9 mouse cellular contexts compared by ENCODE assay signal in genomic region chr12:24832438-24832837, GRCm38 (mm10). TPM values are rescaled to one million over a fixed set of nuclear protein-coding genes. Genes with fewer than 3 reads are reported as not detected.
A peak's percentile ranks its signal among the peaks of the same experiment; 100 is the strongest.
DNase-seq lines count a peak whose midpoint lies in the region; ATAC-seq and TF ChIP-seq lines count a peak whose summit lies in the region.
"Had no signal": no experiment of that assay in that cellular context is flagged by ENCODE, and none has a peak within 500 bp of the region (broad histone marks: within the 10 kb centered on the region; RNA-seq: fewer than 3 reads in every experiment).

No protein-coding gene starts in this region.

- H3K9me3 ChIP-seq in heart, embryonic 11.5 days (replicated peaks; ENCODE audit: control insufficient read depth, low read length) = no peaks in the 10 kb centered on the region
- H3K9me3 ChIP-seq in ES-E14 (ENCODE audit: control insufficient read depth, insufficient read depth, low read depth, low read length) = no peaks in the 10 kb centered on the region
- H3K9me3 ChIP-seq in forebrain, embryonic 16.5 days (ENCODE audit: control insufficient read depth, low read length) = no peaks in the 10 kb centered on the region
- no peaks in the 10 kb centered on the region for H3K9me3 ChIP-seq in liver, embryonic 15.5 days (replicated peaks)

- H3K4me2 ChIP-seq in heart, embryonic 11.5 days = peak overlapping the region; percentile 82
- H3K4me2 ChIP-seq in forebrain, embryonic 16.5 days (ENCODE audit: low read length) = peak overlapping the region; percentile 89
- peak overlapping the region; percentile 100 for H3K4me2 ChIP-seq in liver, embryonic 15.5 days

- peak overlapping the region; percentile 85 for H3K9ac ChIP-seq in heart, embryonic 11.5 days (ENCODE audit: low read depth, low read length)
- H3K9ac ChIP-seq in ES-E14 (ENCODE audit: insufficient read depth, low read depth, low read length, poor library complexity, severe bottlenecking) = peak overlapping the region; percentile 80; the same call in 1 of the 2 replicates
- H3K9ac ChIP-seq in forebrain, embryonic 16.5 days (replicated peaks; ENCODE audit: low read depth, low read length) = peak overlapping the region; percentile 94
- peak overlapping the region; percentile 79 for H3K9ac ChIP-seq in liver, embryonic 15.5 days

- H3K27ac ChIP-seq in heart, embryonic 11.5 days (ENCODE audit: low read depth, low read length) = no peak overlapping the region
- H3K27ac ChIP-seq in ES-E14 (ENCODE audit: insufficient read depth, low read depth, low read length, poor library complexity, severe bottlenecking) = no peak overlapping the region
- H3K27ac ChIP-seq in forebrain, embryonic 16.5 days (ENCODE audit: low read length) = no peak overlapping the region
- no peak overlapping the region for H3K27ac ChIP-seq in liver, embryonic 15.5 days (replicated peaks)

- no peak for DNase-seq in heart, postnatal 36 days
- DNase-seq in ES-E14 (ENCODE audit: low read depth, low spot score) = no peak
- DNase-seq in right cerebral cortex, postnatal 25 days = no peak
- no peak for DNase-seq in thymus, postnatal 0 days (ENCODE audit: low spot score)
- DNase-seq in natural killer cell, adult 2 months (ENCODE audit: low spot score in 2 of 2) = no peak
- DNase-seq: cerebellum, adult 11 months had no signal

- ATAC-seq in heart, embryonic 11.5 days (replicated peaks; ENCODE audit: insufficient number of reproducible peaks, low FRiP score, low TSS enrichment) = no peak
- no peak for ATAC-seq in forebrain, embryonic 16.5 days
- no peak for ATAC-seq in liver, embryonic 15.5 days (ENCODE audit: insufficient read depth)

- no peaks in the 10 kb centered on the region for H3K27me3 ChIP-seq in heart, embryonic 11.5 days (ENCODE audit: control insufficient read depth, insufficient read depth, low read length)
- H3K27me3 ChIP-seq in forebrain, embryonic 16.5 days (replicated peaks; ENCODE audit: control insufficient read depth, insufficient read depth, low read length) = no peaks in the 10 kb centered on the region
- peaks cover 44% of the 10 kb centered on the region for H3K27me3 ChIP-seq in liver, embryonic 15.5 days

- H3K4me1 ChIP-seq in heart, embryonic 11.5 days (ENCODE audit: control insufficient read depth, insufficient read depth, low read length) = peaks cover 19% of the 10 kb centered on the region
- peaks cover 3 to 4% of the 10 kb centered on the region in 2 experiments; a peak in 3 of 4 replicates for H3K4me1 ChIP-seq in ES-E14 (ENCODE audit: control insufficient read depth in 2 of 2, insufficient read depth in 2 of 2, low read length in 2 of 2, poor library complexity in 1 of 2)
- peaks cover 31% of the 10 kb centered on the region for H3K4me1 ChIP-seq in forebrain, embryonic 16.5 days (replicated peaks; ENCODE audit: control insufficient read depth, insufficient read depth, low read length)
- peaks cover 29% of the 10 kb centered on the region for H3K4me1 ChIP-seq in liver, embryonic 15.5 days (replicated peaks)

- in situ Hi-C loops in ES-E14 (cut with MboI; ENCODE audit: low sequenced_read_pairs in 2 of 2, unreplicated experiment in 2 of 2) = loop anchor here in 1 of 2 experiments (10.0 kb wide), 1 partner anchor 62 kb away; no protein-coding TSS in a partner anchor

- WGBS in heart, embryonic 11.5 days (ENCODE audit: insufficient replicate concordance) = 27% methylated on average over 2 of the region's 2 CpGs
- 18% methylated on average over 2 of the region's 2 CpGs for WGBS in forebrain, embryonic 16.5 days
- WGBS in liver, embryonic 15.5 days (ENCODE audit: insufficient replicate concordance) = 40% methylated on average over 2 of the region's 2 CpGs

- H3K36me3 ChIP-seq in heart, embryonic 11.5 days (ENCODE audit: control insufficient read depth, insufficient read depth, low read length) = no peaks in the 10 kb centered on the region
- H3K36me3 ChIP-seq in ES-E14 (ENCODE audit: control insufficient read depth, insufficient read depth, low read length, poor library complexity, severe bottlenecking) = no peaks in the 10 kb centered on the region
- H3K36me3 ChIP-seq in forebrain, embryonic 16.5 days (ENCODE audit: control insufficient read depth, insufficient read depth) = no peaks in the 10 kb centered on the region
- H3K36me3 ChIP-seq in liver, embryonic 15.5 days (replicated peaks) = no peaks in the 10 kb centered on the region

- intact Hi-C loops in heart, postnatal 36 days (cut with DNase I) = loop anchor here (2.0 to 10.0 kb wide), 3 partner anchors 115 to 188 kb away; no protein-coding TSS in a partner anchor

- H3K4me3 ChIP-seq in heart, embryonic 11.5 days (ENCODE audit: low read depth, low read length) = peak overlapping the region; percentile 93
- H3K4me3 ChIP-seq in ES-E14 (ENCODE audit: insufficient read depth in 1 of 2, low read depth in 1 of 2, low read length in 2 of 2, poor library complexity in 1 of 2, severe bottlenecking in 1 of 2) = peak overlapping the region; percentile 93 to 94
- H3K4me3 ChIP-seq in forebrain, embryonic 16.5 days (replicated peaks; ENCODE audit: low read length) = peak overlapping the region; percentile 96
- peak overlapping the region; percentile 78 for H3K4me3 ChIP-seq in liver, embryonic 15.5 days (replicated peaks)

TF ChIP-seq in ES-E14, 5 proteins besides CTCF, POLR2A, EP300 and RAD21:
- TF ChIP-seq ZC3H11A (IDR thresholded peaks at IDR 0.05; ENCODE audit: borderline replicate concordance, low read depth, low read length) (no peak), ZNF384 (IDR thresholded peaks at IDR 0.05; ENCODE audit: low read depth, low read length) (no peak), CHD2 (IDR thresholded peaks at IDR 0.05; ENCODE audit: low read depth, low read length) (no peak), HCFC1 (IDR thresholded peaks at IDR 0.05; ENCODE audit: borderline replicate concordance, insufficient read depth, low read length) (no peak)

RNA-seq across cellular contexts. Expression of gene Mboat2, which starts 1.8 kb away (rescaled TPM):
- polyA plus RNA-seq in heart, embryonic 11.5 days (2014; fragmentation: Nextera tagmentation; extraction: Ambion mirVana) = 39.1 and 40.1 TPM in 2 replicates
- total RNA-seq in heart, postnatal 36 days (2021) = 10 to 100 TPM in 1 of 2 experiments, 1 to 10 TPM in 1; 9.7 to 11.0 TPM
- total RNA-seq in ES-E14 (2012; rRNA removed) = 16.0 and 29.5 TPM in 2 replicates
- 70.8 and 78.2 TPM in 2 replicates for polyA plus RNA-seq in forebrain, embryonic 16.5 days (2015; fragmentation: Nextera tagmentation; extraction: Ambion mirVana)
- 3.9 and 4.3 TPM in 2 replicates for polyA plus RNA-seq in liver, embryonic 15.5 days (2015; fragmentation: Nextera tagmentation; extraction: Ambion mirVana)
- polyA plus RNA-seq in thymus, postnatal 0 days (2015; fragmentation: Nextera tagmentation; extraction: Ambion mirVana) = 3.7 and 4.8 TPM in 2 replicates
